Mouse (Mus musculus) forebrain, embryonic 11.5 days (tissue): ENCODE data around the gene Gm8439. TPM values are rescaled to one million over a fixed set of nuclear protein-coding genes. Genes with fewer than 3 reads are reported as not detected.

ENCODE experiments used
- ATAC-seq: fragments of 200-750 bp; cut with Nextera tagmentation; replicated peaks from 2 replicates; pipeline ENCODE4 v1.8.0; 2017; ENCODE audit warnings: moderate TSS enrichment; ENCODE audit not compliant: low FRiP score
- DNase-seq: peaks from one replicate; pipeline ENCODE4 v3.0.0-alpha.2; 2017; ENCODE audit warnings: low spot score
- H3K27ac ChIP-seq: fragments of 300-500 bp; sonication (generic); 2 replicates; pipeline ENCODE4 v1.5.1; 2014; ENCODE audit warnings: low read depth, low read length
- H3K27me3 ChIP-seq: fragments of 300-500 bp; sonication (generic); 2 replicates; pipeline ENCODE4 v1.6.1; 2014; ENCODE audit warnings: mild to moderate bottlenecking, low read length, mixed read lengths; ENCODE audit not compliant: control insufficient read depth, insufficient read depth
- H3K36me3 ChIP-seq: fragments of 300-500 bp; sonication (generic); 2 replicates; pipeline ENCODE4 v1.6.1; 2014; ENCODE audit warnings: mild to moderate bottlenecking, low read length, moderate library complexity, mixed read lengths; ENCODE audit not compliant: control insufficient read depth, insufficient read depth
- H3K4me1 ChIP-seq: fragments of 300-500 bp; sonication (generic); replicated peaks from 2 replicates; pipeline ENCODE4 v1.6.1; 2014; ENCODE audit warnings: low read length, mixed read lengths; ENCODE audit not compliant: control insufficient read depth, insufficient read depth
- H3K4me2 ChIP-seq: fragments of 300-500 bp; sonication (generic); 2 replicates; pipeline ENCODE4 v1.6.1; 2014; ENCODE audit warnings: low read depth, mild to moderate bottlenecking, low read length, moderate library complexity, mixed read lengths; ENCODE audit not compliant: severe bottlenecking
- H3K4me3 ChIP-seq: fragments of 300-500 bp; sonication (generic); 2 replicates; pipeline ENCODE4 v1.5.1; 2014; ENCODE audit warnings: low read depth, low read length
- H3K9ac ChIP-seq: fragments of 300-500 bp; sonication (generic); 2 replicates; pipeline ENCODE4 v1.6.1; 2014; ENCODE audit warnings: low read length
- H3K9me3 ChIP-seq: fragments of 300-500 bp; sonication (generic); 2 replicates; pipeline ENCODE4 v1.6.1; 2016; ENCODE audit warnings: low read length, mixed read lengths; ENCODE audit not compliant: control insufficient read depth
- WGBS: fragments of 180-500 bp; shearing (Covaris S2); extraction: QIAGEN DNeasy Blood & Tissue Kit; methylation state at CpG from one replicate; pipeline ENCODE4 v1.1.7; 2014; 5-methylcytosine and 5-hydroxymethylcytosine counted together
- polyA plus RNA-seq: library from polyadenylated mRNA; unstranded; fragments of >200 nt; fragmentation: Nextera tagmentation; extraction: Ambion mirVana; gene quantifications from 2 replicates; pipeline ENCODE4 v1.2.1, GENCODE M21; 2014

The Gm8439 gene
- not detected in 2 replicates for polyA plus RNA-seq

DNA sequence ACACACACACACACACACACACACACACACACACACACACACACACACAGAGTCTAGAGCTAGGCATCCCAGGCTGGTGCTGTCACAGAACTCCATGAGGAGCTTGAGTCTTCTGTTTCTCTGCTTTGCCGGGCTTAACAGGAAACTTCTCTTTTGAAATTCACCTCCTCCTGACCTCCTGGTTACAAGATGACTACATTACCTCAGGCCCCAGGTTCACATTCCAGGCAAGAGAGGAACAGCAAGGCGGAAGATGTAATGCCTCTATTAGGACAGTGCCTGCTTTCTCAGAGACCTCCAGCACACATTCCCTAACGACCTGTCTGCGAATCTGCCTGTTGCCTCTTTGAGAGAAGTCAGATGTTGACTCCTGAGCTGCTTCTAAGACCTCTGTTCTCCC is at the start of gene Gm8439:
Gm8439 (plus strand) TSS at position 301 of the 400 bp plus-strand sequence.
- no peak for DNase-seq
- H3K36me3 ChIP-seq: no peaks in the 10 kb centered on the region
- no peaks in the 10 kb centered on the region for H3K9me3 ChIP-seq
- WGBS: 13% methylated on average over 4 of the region's 4 CpGs
- no peak within 1 kb of the TSS for H3K27ac ChIP-seq
- peak within 1 kb of the TSS; percentile 17; the same call in 1 of the 2 replicates for H3K9ac ChIP-seq
- H3K4me1 ChIP-seq: no peaks in the 10 kb centered on the region
- H3K4me3 ChIP-seq: no peak within 1 kb of the TSS
- H3K4me2 ChIP-seq: no peak within 1 kb of the TSS
- ATAC-seq: no peak
- peaks cover 8% of the 10 kb centered on the region; the same call in 1 of the 2 replicates for H3K27me3 ChIP-seq

DNA sequence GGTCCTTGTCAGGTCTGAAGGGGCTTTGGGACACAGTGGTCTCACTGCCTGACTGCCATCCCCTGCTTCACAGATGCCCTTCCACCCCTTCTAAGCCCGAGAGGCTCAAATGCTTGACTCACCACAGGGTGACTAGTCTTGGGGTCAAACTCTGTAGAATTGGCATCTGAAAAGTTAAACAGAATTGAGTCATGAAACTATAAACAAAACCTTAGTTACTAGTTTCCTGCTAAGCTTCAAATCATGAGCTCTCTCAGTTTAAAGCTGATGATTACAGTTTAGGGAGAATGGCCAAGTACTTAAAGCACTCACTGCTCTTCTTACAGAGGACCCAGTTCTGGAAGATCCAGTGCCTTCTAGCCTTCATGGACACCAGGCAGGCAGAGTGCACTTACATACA is 43.6 kb upstream of the Gm8439 start:
- no peak for DNase-seq
- ATAC-seq: no peak
- 86% methylated on average over 1 of the region's 1 CpGs for WGBS

DNA sequence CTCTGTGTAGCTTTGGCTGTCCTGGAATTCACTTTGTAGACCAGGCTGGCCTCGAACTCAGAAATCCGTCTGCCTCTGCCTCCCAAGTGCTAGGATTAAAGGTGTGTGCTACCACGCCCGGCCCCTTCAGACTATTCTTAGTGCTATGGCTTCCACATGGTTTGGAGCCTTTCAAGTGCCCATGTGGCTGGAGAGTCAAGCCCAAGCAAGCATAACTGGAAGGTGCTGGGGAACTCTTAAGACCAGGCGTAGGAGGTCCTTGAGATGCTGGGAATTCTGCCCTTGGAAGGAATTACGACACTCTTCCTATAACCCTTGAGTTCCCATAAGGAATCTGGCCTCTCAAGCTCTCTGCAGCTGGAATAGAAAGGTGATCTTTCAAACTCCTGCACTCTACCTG is 32.0 kb upstream of the Gm8439 start:
- no peak overlapping the region for H3K27ac ChIP-seq
- no peak overlapping the region for H3K4me3 ChIP-seq
- H3K4me2 ChIP-seq: no peak overlapping the region
- no peaks in the 10 kb centered on the region for H3K4me1 ChIP-seq
- ATAC-seq (no peak), DNase-seq (no peak)
- no peak overlapping the region for H3K9ac ChIP-seq
- H3K9me3 ChIP-seq: no peaks in the 10 kb centered on the region
- WGBS: 93% methylated on average over 6 of the region's 6 CpGs
- peaks cover 24% of the 10 kb centered on the region for H3K36me3 ChIP-seq
- no peaks in the 10 kb centered on the region for H3K27me3 ChIP-seq

More for the DNA sequence above, 43.6 kb upstream of the Gm8439 start:
- H3K4me1 ChIP-seq: no peaks in the 10 kb centered on the region
- H3K36me3 ChIP-seq: peaks cover 26% of the 10 kb centered on the region
- H3K9ac ChIP-seq: no peak overlapping the region
- H3K27me3 ChIP-seq: no peaks in the 10 kb centered on the region
- H3K27ac ChIP-seq: no peak overlapping the region
- H3K9me3 ChIP-seq: no peaks in the 10 kb centered on the region
- no peak overlapping the region for H3K4me3 ChIP-seq
- no peak overlapping the region for H3K4me2 ChIP-seq

DNA sequence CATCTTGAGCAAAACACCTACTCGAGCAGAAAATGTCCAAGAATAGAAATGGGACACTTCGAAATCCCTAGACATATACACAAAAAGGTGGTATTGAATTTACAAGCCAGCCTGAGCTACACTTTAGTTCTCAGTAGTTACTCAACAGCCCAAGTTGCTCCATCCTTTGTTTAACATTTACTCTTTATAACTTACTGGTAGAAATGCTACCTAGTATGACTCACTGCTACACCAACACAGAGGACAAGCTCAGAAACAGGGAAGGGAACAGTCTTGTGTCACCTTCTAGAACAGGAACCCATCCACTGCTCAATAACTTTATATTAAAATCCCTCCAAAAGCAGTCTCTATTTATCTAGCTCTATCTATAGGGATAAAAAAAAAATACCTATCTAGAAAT is 22.8 kb upstream of the Gm8439 start:
- Histone ChIP-seq H3K27ac (no peak overlapping the region), H3K4me1 (0 out of 2 replicates have a peak, but pooled peaks cover 2% of the 10 kb centered on the region), H3K9ac (no peak overlapping the region), H3K36me3 (peaks cover 5% of the 10 kb centered on the region; the same call in 1 of the 2 replicates), H3K9me3 (no peaks in the 10 kb centered on the region), H3K4me3 (no peak overlapping the region), H3K27me3 (no peaks in the 10 kb centered on the region), H3K4me2 (no peak overlapping the region)
- DNase-seq (no peak), ATAC-seq (no peak)
- 96% methylated on average over 2 of the region's 2 CpGs for WGBS

DNA sequence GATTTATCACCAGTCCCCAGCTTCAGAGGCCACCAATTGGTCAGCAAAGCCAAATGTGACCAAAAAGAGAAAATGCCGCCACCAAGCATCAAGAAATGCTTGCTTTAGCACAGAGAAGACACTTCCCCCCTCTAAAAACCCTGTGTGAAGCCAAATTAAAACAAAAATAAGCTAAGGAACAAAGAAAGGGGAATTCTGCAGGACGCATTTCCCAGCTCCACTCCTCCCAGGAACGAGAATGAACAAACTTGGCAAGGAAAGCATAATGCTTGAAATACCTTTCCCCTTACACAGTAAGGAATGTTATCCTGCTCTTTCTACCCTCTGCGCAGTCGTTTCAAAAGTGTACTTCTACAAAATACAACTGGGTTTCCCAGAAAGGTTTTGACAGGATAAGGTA is 20.5 kb upstream of the Gm8439 start:
- H3K4me3 ChIP-seq: no peak overlapping the region
- H3K36me3 ChIP-seq: no peaks in the 10 kb centered on the region; the same call in 1 of the 2 replicates
- DNase-seq (no peak), ATAC-seq (no peak)
- no peaks in the 10 kb centered on the region for H3K9me3 ChIP-seq
- H3K9ac ChIP-seq: no peak overlapping the region
- no peaks in the 10 kb centered on the region for H3K27me3 ChIP-seq
- WGBS: 73% methylated on average over 5 of the region's 5 CpGs
- H3K4me2 ChIP-seq: peak overlapping the region; percentile 87; the same call in 1 of the 2 replicates
- 0 out of 2 replicates have a peak, but pooled peaks cover 2% of the 10 kb centered on the region for H3K4me1 ChIP-seq
- no peak overlapping the region for H3K27ac ChIP-seq

DNA sequence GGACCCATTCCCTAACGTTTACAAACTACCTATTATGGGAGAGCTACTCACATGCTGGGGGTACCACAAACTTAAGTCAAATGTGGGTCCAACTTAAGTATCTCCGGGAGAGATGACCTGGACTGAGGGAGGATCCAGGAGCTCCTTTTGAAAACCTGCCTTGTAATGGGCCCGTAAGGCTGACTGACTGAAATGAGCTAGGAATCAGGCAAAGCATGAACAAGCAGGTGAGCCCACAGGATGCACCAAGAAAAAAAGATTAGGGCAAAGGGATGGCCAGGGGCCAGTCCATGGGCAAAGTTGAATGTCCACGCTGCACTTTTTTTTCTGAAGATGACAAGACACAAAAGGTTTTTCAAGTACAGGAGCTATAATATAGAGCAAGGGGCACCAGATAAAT is 19.5 kb upstream of the Gm8439 start:
- Histone ChIP-seq H3K9ac (peak overlapping the region; percentile 96), H3K9me3 (no peaks in the 10 kb centered on the region), H3K36me3 (no peaks in the 10 kb centered on the region; the same call in 1 of the 2 replicates), H3K4me3 (peak overlapping the region; percentile 69), H3K27me3 (no peaks in the 10 kb centered on the region), H3K4me2 (peak overlapping the region; percentile 87), H3K4me1 (0 out of 2 replicates have a peak, but pooled peaks cover 2% of the 10 kb centered on the region), H3K27ac (no peak overlapping the region)
- 13% methylated on average over 4 of the region's 4 CpGs for WGBS
- ATAC-seq (no peak), DNase-seq (no peak)

DNA sequence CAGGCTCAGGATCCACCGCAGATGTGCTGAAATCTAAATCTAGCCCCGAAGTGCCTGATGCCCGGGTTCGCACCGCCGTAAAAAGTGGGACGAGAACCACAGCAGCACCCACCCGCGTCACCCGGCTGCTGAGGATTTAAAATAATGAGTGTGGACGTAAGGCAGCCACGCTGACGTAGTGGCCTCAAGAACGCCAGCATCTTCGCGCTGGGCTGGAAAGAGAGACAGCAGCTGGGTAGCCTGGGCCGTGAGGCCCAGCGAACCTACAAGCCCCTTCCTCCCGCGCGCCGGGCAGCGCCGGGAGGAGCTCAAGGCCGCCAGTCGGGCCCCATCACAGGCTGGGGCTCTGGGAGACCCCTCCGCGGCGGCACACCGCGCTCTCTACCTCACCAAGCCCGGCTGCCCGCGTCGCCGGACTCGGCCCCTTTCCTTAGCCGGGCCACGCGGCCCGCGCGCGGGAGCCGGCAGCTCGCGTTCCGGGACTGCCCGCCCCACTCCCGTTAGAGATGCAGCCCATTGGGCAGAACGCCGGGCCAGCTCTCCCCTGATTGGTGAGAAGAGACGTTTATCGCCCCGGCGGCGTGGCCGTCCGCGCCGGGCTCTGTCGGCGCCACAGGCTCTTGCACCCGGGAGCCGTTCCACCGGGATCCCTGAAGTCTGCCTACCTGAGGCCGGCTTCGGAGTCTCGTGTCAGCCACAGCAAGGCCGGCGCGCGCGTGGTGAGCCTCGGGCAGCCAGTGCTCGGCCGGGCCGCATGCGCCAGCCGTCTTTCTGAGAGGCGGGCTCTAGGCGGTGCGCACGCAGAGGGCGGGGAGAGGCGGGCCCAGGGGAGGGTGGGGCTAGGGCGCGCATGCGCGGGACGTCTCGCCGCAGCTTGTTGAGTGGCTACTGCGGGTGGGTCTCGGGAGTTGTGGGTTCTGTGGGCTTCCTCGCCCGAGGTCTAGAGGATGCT is 18.8 kb upstream of the Gm8439 start, which contains the start of gene Ctps:
Ctps (minus strand) TSS at position 791 of the 952 bp plus-strand sequence.
- ATAC-seq: peak; percentile 96
- Histone ChIP-seq H3K4me3 (peak within 1 kb of the TSS; percentile 69), H3K27ac (peak within 1 kb of the TSS; percentile 89), H3K36me3 (no peaks in the 10 kb centered on the region; the same call in 1 of the 2 replicates), H3K9me3 (no peaks in the 10 kb centered on the region), H3K4me2 (peak within 1 kb of the TSS; percentile 87), H3K9ac (peak within 1 kb of the TSS; percentile 96), H3K27me3 (no peaks in the 10 kb centered on the region), H3K4me1 (0 out of 2 replicates have a peak, but pooled peaks cover 2% of the 10 kb centered on the region)
- peak; percentile 99 for DNase-seq
- WGBS: under 1% methylated on average over 96 of the region's 97 CpGs

DNA sequence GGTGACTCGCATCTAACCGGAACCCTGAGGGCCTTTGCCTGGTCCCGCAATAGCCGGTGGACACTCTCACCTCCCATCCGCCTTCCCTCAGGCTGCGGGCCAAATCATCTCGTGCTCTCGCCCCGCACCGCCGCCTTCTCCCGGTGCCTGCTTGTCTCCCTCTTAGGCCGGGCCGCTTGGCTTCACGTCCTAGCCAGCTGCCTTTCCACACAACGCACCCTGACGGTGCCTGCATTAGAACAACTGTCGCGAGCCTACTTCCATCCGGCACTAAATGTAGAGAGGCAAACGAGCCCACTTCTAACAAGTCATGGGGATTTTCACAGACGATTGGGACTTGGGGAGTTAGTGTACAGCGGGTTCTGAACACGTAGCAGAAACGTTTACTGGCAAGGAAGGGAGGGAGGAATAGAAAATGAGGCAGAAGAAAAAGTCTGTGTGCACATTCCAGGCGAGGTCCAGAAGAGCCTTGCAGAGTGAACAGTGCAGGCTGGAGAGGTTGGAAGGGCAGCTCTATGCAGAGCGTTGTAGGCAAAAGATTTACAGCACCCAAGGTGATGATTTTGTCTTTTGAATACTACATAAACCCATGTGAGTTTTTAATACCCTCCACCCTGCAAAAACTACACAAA is 18.0 kb upstream of the Gm8439 start:
- Histone ChIP-seq H3K4me3 (peak overlapping the region; percentile 69), H3K4me2 (peak overlapping the region; percentile 87), H3K9me3 (no peaks in the 10 kb centered on the region), H3K36me3 (no peaks in the 10 kb centered on the region), H3K27me3 (no peaks in the 10 kb centered on the region), H3K27ac (peak overlapping the region; percentile 89; the same call in 1 of the 2 replicates), H3K9ac (peak overlapping the region; percentile 96), H3K4me1 (0 out of 2 replicates have a peak, but pooled peaks cover 2% of the 10 kb centered on the region)
- WGBS: 2% methylated on average over 27 of the region's 27 CpGs
- no peak for DNase-seq
- ATAC-seq: peak; percentile 75
